Mouse (Mus musculus) embryonic fibroblast, embryonic 13.5 days (primary cell): Measurements from ENCODE around the gene Hdgfl2. TPM values are rescaled to one million over a fixed set of nuclear protein-coding genes. Genes with fewer than 3 reads are reported as not detected.

Experiments
- H3K27ac ChIP-seq: 2 replicates; pipeline ENCODE4 v1.5.1; 2012; ENCODE audit warnings: low read length, control low read depth, inconsistent platforms; ENCODE audit not compliant: insufficient read depth
- H3K4me1 ChIP-seq: 2 replicates; pipeline ENCODE4 v1.6.1; 2011; ENCODE audit warnings: low read length; ENCODE audit not compliant: control insufficient read depth, insufficient read depth
- H3K4me3 ChIP-seq: 2 replicates; pipeline ENCODE4 v1.5.1; 2011; ENCODE audit warnings: mild to moderate bottlenecking, control low read depth, low read length; ENCODE audit not compliant: insufficient read depth
- CTCF ChIP-seq: IDR thresholded peaks from 2 replicates; pipeline ENCODE4 v1.5.1; 2011; ENCODE audit warnings: mild to moderate bottlenecking, control low read depth, low read length, moderate library complexity, borderline replicate concordance; ENCODE audit not compliant: insufficient read depth
- POLR2A ChIP-seq: IDR thresholded peaks from 2 replicates; pipeline ENCODE4 v1.6.1; 2011; ENCODE audit warnings: low read depth, mild to moderate bottlenecking, control low read depth, low read length, moderate library complexity
- polyA plus RNA-seq: library from polyadenylated mRNA; stranded (reverse); fragments of >200 nt; gene quantifications from 2 replicates; pipeline ENCODE4 v1.2.4, GENCODE M21; 2011; ENCODE audit warnings: low read depth; ENCODE audit not compliant: missing spikeins, insufficient read length

Gene Hdgfl2
- polyA plus RNA-seq, 1 experiment, result 55.0 TPM

- Histone ChIP-seq H3K4me3 (no peak overlapping the region), H3K4me1 (no peaks in the 10 kb centered on the region), H3K27ac (no peak overlapping the region)
- TF ChIP-seq POLR2A (no peak), CTCF (no peak)
Observed at GRCm38 (mm10) chr17:56126175-56126574, 46.7 kb downstream of the Hdgfl2 start.

GRCm38 (mm10) chr17:56128246-56128645 lies 48.8 kb downstream of the Hdgfl2 start:
- no peaks in the 10 kb centered on the region for H3K4me1 ChIP-seq
- no peak overlapping the region for H3K4me3 ChIP-seq
- no peak overlapping the region for H3K27ac ChIP-seq
- TF ChIP-seq POLR2A, result no peak
- no peak for TF ChIP-seq CTCF

GRCm38 (mm10) chr17:56131136-56131535 lies 51.7 kb downstream of the Hdgfl2 start:
- H3K4me3 ChIP-seq, result no peak overlapping the region

DNA sequence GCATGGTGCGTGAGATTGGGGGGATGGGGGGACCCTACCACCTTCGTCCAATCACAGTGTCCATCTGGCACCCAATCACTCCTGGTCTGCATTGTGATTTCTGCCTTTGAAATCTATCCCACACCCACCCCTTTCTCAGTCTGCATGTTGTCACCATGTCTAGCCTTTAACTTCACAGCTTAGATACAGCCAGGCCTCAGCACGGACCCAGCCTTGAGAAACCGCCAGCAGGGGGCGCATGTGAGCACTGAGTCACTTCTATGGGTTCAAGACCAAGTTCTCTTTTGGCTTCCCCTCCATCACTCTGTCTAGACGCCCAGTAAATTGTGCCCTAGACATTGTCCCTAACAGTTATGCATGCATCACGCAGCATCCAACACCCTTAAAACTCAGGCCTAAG lies 52.4 kb downstream of the Hdgfl2 start:
- Histone ChIP-seq H3K4me3 (no peak overlapping the region), H3K4me1 (peaks cover 3% of the 10 kb centered on the region; the same call in 1 of the 2 replicates), H3K27ac (no peak overlapping the region)
- peak; percentile 50 for TF ChIP-seq CTCF
- TF ChIP-seq POLR2A, result no peak

More at GRCm38 (mm10) chr17:56131136-56131535, 51.7 kb downstream of the Hdgfl2 start:
- no peak overlapping the region for H3K27ac ChIP-seq
- H3K4me1 ChIP-seq, result peaks cover 3% of the 10 kb centered on the region; the same call in 1 of the 2 replicates
- TF ChIP-seq CTCF (no peak), POLR2A (no peak)

- H3K27ac ChIP-seq, result no peak overlapping the region
- TF ChIP-seq POLR2A, result no peak
- TF ChIP-seq CTCF, result peak; percentile 74
- no peak overlapping the region for H3K4me3 ChIP-seq
- H3K4me1 ChIP-seq, result peaks cover 3% of the 10 kb centered on the region; the same call in 1 of the 2 replicates
Observed at GRCm38 (mm10) chr17:56132661-56133060, 53.2 kb downstream of the Hdgfl2 start.

DNA sequence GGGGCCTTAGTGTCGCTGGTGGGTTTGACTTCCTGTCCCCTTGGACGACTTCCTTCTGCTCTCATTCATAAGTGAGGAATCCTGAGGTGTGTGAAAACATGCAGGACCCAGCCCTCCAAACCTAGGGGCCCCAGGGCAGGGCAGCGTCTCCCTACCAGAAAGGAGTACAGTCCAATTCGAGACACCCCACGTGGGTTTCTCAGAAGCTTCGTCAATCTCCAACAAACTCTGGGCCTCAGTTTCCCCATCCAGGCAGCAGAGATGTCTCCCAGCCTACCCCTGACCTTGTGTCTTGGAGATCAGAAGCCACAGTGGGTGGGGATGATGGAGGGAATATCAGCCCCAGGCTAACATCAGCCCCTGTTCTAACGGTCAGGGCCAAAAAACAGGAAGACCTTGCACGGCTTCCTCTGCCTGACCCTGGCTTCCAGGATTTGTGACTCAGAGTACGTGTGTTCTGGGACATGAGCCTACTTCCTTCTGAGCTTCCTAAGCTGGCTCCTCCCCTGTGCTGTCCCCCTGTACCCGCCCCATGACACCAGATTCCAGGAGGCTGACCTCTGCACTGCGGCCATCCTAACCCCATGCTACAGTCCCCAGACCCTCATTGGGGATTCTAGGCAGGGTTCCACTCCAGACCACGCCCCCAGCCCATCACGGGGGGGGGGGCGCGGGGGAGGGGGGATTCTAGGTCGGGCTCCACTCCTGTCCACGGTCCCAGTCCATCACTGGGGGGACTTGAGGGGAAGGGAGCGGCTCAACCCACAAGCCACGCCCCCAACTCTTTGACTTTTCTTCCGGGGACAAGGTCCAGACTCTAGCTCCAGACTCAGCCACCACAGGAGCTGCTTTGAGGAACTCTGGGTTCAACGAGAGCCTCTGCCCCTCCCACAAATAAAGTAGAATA lies 54.3 kb downstream of the Hdgfl2 start:
- Histone ChIP-seq H3K4me1 (peaks cover 3% of the 10 kb centered on the region; the same call in 1 of the 2 replicates), H3K4me3 (no peak overlapping the region), H3K27ac (no peak overlapping the region)
- TF ChIP-seq CTCF (no peak), POLR2A (0 out of 2 replicates have a peak, but pooled peaks have one; percentile 14)

DNA sequence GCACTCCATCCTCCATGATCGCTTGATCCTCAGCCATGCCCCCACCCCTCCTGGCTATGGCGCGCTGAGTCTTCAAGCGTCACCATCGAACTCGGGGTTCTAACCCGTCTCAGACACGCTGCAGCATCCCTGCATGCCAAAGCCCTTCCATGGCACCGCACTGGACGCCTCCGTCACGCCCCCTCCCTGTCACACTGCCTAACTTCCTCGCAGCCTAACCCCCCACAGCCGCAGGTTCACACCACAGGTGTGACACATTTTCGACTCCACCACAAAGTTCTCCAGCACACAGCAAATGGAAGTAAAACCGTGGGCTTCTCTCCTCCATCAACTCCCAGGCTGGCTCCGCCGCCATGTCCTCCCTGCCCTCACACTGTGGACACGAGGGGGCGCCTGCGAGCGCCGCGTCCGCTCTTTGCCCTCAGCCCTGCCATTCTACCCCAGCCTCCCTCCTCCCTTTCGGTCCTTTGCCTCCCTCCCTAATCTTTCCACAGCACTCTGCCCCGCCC lies 55.1 kb downstream of the Hdgfl2 start:
- TF ChIP-seq CTCF, result peak; percentile 81
- no peak for TF ChIP-seq POLR2A
- no peak overlapping the region for H3K27ac ChIP-seq
- H3K4me1 ChIP-seq, result peaks cover 3% of the 10 kb centered on the region; the same call in 1 of the 2 replicates
- H3K4me3 ChIP-seq, result 0 out of 2 replicates have a peak overlapping the region, but pooled peaks have one; percentile 17

GRCm38 (mm10) chr17:56136558-56136957 lies 57.1 kb downstream of the Hdgfl2 start:
- TF ChIP-seq CTCF (no peak), POLR2A (no peak)
- no peak overlapping the region for H3K27ac ChIP-seq
- H3K4me1 ChIP-seq, result peaks cover 3% of the 10 kb centered on the region; the same call in 1 of the 2 replicates

GRCm38 (mm10) chr17:56137839-56138613 lies 58.6 kb downstream of the Hdgfl2 start:
- no peak for TF ChIP-seq POLR2A
- TF ChIP-seq CTCF, result no peak
- no peak overlapping the region for H3K4me3 ChIP-seq
- no peak overlapping the region for H3K27ac ChIP-seq
- H3K4me1 ChIP-seq, result peaks cover 3% of the 10 kb centered on the region; the same call in 1 of the 2 replicates

More at GRCm38 (mm10) chr17:56136558-56136957, 57.1 kb downstream of the Hdgfl2 start:
- no peak overlapping the region for H3K4me3 ChIP-seq

- no peak overlapping the region for H3K27ac ChIP-seq
- H3K4me1 ChIP-seq, result peaks cover 2% of the 10 kb centered on the region; the same call in 1 of the 2 replicates
- no peak overlapping the region; the same call in 1 of the 2 replicates for H3K4me3 ChIP-seq
- TF ChIP-seq POLR2A (no peak), CTCF (no peak)
Observed at GRCm38 (mm10) chr17:56139355-56139754, 59.9 kb downstream of the Hdgfl2 start.
